In the genomic region with DNA sequence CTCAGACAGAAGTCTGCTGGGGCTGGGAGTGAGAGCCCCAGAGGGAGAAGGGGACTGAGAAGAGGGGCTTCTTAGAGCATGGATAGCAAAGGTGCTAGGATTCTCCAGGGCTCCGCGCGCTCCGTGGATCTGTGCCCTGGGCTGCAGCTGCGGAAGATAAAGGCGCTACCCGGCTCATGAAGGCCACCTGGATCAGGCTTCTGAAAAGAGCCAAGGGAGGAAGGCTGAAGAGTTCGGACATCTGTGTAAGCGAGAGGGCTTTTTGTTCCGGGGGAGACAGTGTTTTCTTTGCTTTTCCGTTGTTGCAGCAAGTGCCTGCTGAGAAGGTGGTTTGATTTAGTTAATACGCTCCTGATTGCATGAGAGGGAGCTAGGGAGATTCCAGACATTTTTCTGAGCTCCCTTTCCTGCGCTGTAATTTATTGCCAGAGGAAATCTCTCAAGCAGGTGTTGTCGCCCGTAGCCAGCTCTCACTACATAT, we compare ENCODE assay signal across 8 mouse cellular contexts.
A peak's percentile ranks its signal among the peaks of the same experiment; 100 is the strongest.
DNase-seq lines count a peak whose midpoint lies in the region; ATAC-seq and TF ChIP-seq lines count a peak whose summit lies in the region.

No protein-coding gene starts in this region.

- WGBS in forebrain, embryonic 12.5 days = 9% methylated on average over 15 of the region's 15 CpGs
- 4% methylated on average over 15 of the region's 15 CpGs for WGBS in kidney, postnatal 0 days
- 23% methylated on average over 15 of the region's 15 CpGs for WGBS in neural tube, embryonic 11.5 days

- peak overlapping the region; percentile 25 for H3K4me3 ChIP-seq in forebrain, embryonic 12.5 days (replicated peaks)
- peak overlapping the region; percentile 21 for H3K4me3 ChIP-seq in kidney, postnatal 0 days (replicated peaks; ENCODE audit: low read depth, low read length)
- H3K4me3 ChIP-seq in neural tube, embryonic 11.5 days (ENCODE audit: low read depth, low read length) = no peak overlapping the region

- H3K4me1 ChIP-seq in forebrain, embryonic 12.5 days = peaks cover 22% of the 10 kb centered on the region
- H3K4me1 ChIP-seq in kidney, postnatal 0 days (replicated peaks; ENCODE audit: insufficient read depth, low read length) = peaks cover 6% of the 10 kb centered on the region; the same call in 1 of the 2 replicates
- peaks cover 4% of the 10 kb centered on the region; the same call in 1 of the 2 replicates for H3K4me1 ChIP-seq in neural tube, embryonic 11.5 days (ENCODE audit: control insufficient read depth, insufficient read depth, low read length)

- ATAC-seq in forebrain, embryonic 12.5 days (ENCODE audit: low FRiP score) = peak; percentile 50; the same call in 1 of the 2 replicates
- no peak for ATAC-seq in kidney, postnatal 0 days (replicated peaks; ENCODE audit: low FRiP score, low read depth)
- ATAC-seq in neural tube, embryonic 11.5 days (ENCODE audit: insufficient read depth, low FRiP score, low TSS enrichment) = 0 out of 2 replicates have a peak, but pooled peaks have one; percentile 18
- no peak for ATAC-seq in granulocyte monocyte progenitor cell, adult 5-6 weeks (replicated peaks; ENCODE audit: poor library complexity, severe bottlenecking)

- H3K9me3 ChIP-seq in forebrain, embryonic 12.5 days = no peaks in the 10 kb centered on the region
- H3K9me3 ChIP-seq in kidney, postnatal 0 days (replicated peaks; ENCODE audit: low read length) = no peaks in the 10 kb centered on the region
- H3K9me3 ChIP-seq in neural tube, embryonic 11.5 days (ENCODE audit: control insufficient read depth, low read length) = no peaks in the 10 kb centered on the region

- peak overlapping the region; percentile 51 for H3K4me2 ChIP-seq in forebrain, embryonic 12.5 days
- H3K4me2 ChIP-seq in kidney, postnatal 0 days (ENCODE audit: low read length) = peak overlapping the region; percentile 52
- peak overlapping the region; percentile 29; the same call in 1 of the 2 replicates for H3K4me2 ChIP-seq in neural tube, embryonic 11.5 days (ENCODE audit: low read depth)

- peak; percentile 20 to 31 for DNase-seq in cerebellum, postnatal 10 days
- DNase-seq in cerebellum, adult 8-10 months = no peak
- peak; percentile 14 for DNase-seq in R1 (ENCODE audit: low read depth, low spot score)
- peak; percentile 44 for DNase-seq in kidney, postnatal 0 days (ENCODE audit: low spot score)
- no peak for DNase-seq in neural tube, embryonic 11.5 days (ENCODE audit: low spot score)
- DNase-seq in urinary bladder, postnatal 14 days (ENCODE audit: low spot score) = no peak

- H3K27me3 ChIP-seq in forebrain, embryonic 12.5 days = no peaks in the 10 kb centered on the region
- H3K27me3 ChIP-seq in kidney, postnatal 0 days (ENCODE audit: insufficient read depth, low read length) = no peaks in the 10 kb centered on the region
- H3K27me3 ChIP-seq in neural tube, embryonic 11.5 days (ENCODE audit: control insufficient read depth, insufficient read depth, low read length) = no peaks in the 10 kb centered on the region

- H3K27ac ChIP-seq in forebrain, embryonic 12.5 days = no peak overlapping the region
- no peak overlapping the region for H3K27ac ChIP-seq in kidney, postnatal 0 days
- no peak overlapping the region for H3K27ac ChIP-seq in neural tube, embryonic 11.5 days (ENCODE audit: low read depth, low read length)

- H3K36me3 ChIP-seq in forebrain, embryonic 12.5 days (replicated peaks) = no peaks in the 10 kb centered on the region
- H3K36me3 ChIP-seq in kidney, postnatal 0 days (ENCODE audit: insufficient read depth, low read length) = no peaks in the 10 kb centered on the region
- no peaks in the 10 kb centered on the region for H3K36me3 ChIP-seq in neural tube, embryonic 11.5 days (ENCODE audit: control insufficient read depth, insufficient read depth, low read length)

- H3K9ac ChIP-seq in forebrain, embryonic 12.5 days = peak overlapping the region; percentile 5; the same call in 1 of the 2 replicates
- H3K9ac ChIP-seq in kidney, postnatal 0 days (ENCODE audit: low read depth, low read length) = no peak overlapping the region
- no peak overlapping the region for H3K9ac ChIP-seq in neural tube, embryonic 11.5 days (ENCODE audit: low read length)

- no peak for TF ChIP-seq CTCF in kidney, postnatal 0 days (IDR thresholded peaks at IDR 0.05; ENCODE audit: low read depth)

Comparison
In these comparisons a context has a peak if more than half of its experiments do, and no peak if none do; other contexts are left out.
1. DNase-seq: peak in cerebellum, postnatal 10 days (2 of 2), R1 (single experiment) and kidney, postnatal 0 days (single experiment); none in cerebellum, adult 8-10 months (single experiment), neural tube, embryonic 11.5 days (single experiment) and urinary bladder, postnatal 14 days (single experiment).
2. ATAC-seq: peak in forebrain, embryonic 12.5 days (single experiment) and neural tube, embryonic 11.5 days (single experiment); none in kidney, postnatal 0 days (single experiment) and granulocyte monocyte progenitor cell, adult 5-6 weeks (single experiment).
3. Peak in every context shown above with its lines, with median percentiles within 50 percentile points of each other: H3K4me2 ChIP-seq.